Mouse (Mus musculus) CH12.LX (cell line): ENCODE measurements at regions not wholly inside any gene's neighbourhood (a gene's known extent, or its start where the extent isn't known, plus 50 kb on each side); places are given as distances from the start of the nearest gene placed in this dataset.
A peak's percentile ranks its signal among the peaks of the same experiment; 100 is the strongest.

Experiments
- DNase-seq: peaks from one replicate; pipeline ENCODE4 v3.0.0-alpha.2; 2013; ENCODE audit errors: extremely low read depth
- H3K27ac ChIP-seq: 2 replicates; pipeline ENCODE4 v1.5.1; 2012; ENCODE audit warnings: low read depth, mild to moderate bottlenecking, control low read depth, moderate library complexity; ENCODE audit not compliant: insufficient read depth
- H3K27me3 ChIP-seq: replicated peaks from 2 replicates; pipeline ENCODE3; 2012; ENCODE audit warnings: inconsistent platforms
- H3K36me3 ChIP-seq, 2 experiments: replicated peaks in 1 of 2; 2 replicates each; pipeline versions ENCODE3 to v1.6.1; 2012; ENCODE audit warnings: inconsistent platforms in 1 of 2, low read length in 1 of 2, mild to moderate bottlenecking in 1 of 2, mixed read lengths in 1 of 2, moderate library complexity in 1 of 2; ENCODE audit not compliant: control insufficient read depth in 1 of 2, insufficient read depth in 1 of 2
- H3K4me1 ChIP-seq, 2 experiments: 2 replicates each; pipeline ENCODE4 v1.6.1; 2012; ENCODE audit warnings: inconsistent platforms in 1 of 2, moderate library complexity in 1 of 2; ENCODE audit not compliant: insufficient read depth in 2 of 2, control insufficient read depth in 1 of 2
- H3K4me2 ChIP-seq: 2 replicates; pipeline ENCODE4 v1.6.1; 2012; ENCODE audit warnings: low read depth, mild to moderate bottlenecking, control low read depth; ENCODE audit not compliant: poor library complexity, insufficient read depth, severe bottlenecking
- H3K4me3 ChIP-seq, 3 experiments: fragments of 150-350 bp in 1 of 3; sonication (generic) in 1 of 3; replicated peaks in 1 of 3; 2 replicates each; pipeline versions ENCODE3 to v1.5.1; 2011 to 2012; ENCODE audit warnings: low read depth in 2 of 3, low read length in 2 of 3, mild to moderate bottlenecking in 2 of 3, moderate library complexity in 2 of 3, control low read depth in 1 of 3, improper control_type of control experiment in 1 of 3, inconsistent platforms in 1 of 3, mixed read lengths in 1 of 3; ENCODE audit not compliant: poor library complexity in 1 of 3
- H3K79me2 ChIP-seq: replicated peaks from 2 replicates; pipeline ENCODE4 v1.6.1; 2012; ENCODE audit warnings: mild to moderate bottlenecking, moderate library complexity; ENCODE audit not compliant: control insufficient read depth, poor library complexity, insufficient read depth, severe bottlenecking; ENCODE audit errors: extremely low read depth
- H3K9ac ChIP-seq: 2 replicates; pipeline ENCODE4 v1.6.1; 2012; ENCODE audit warnings: low read depth, mild to moderate bottlenecking, control low read depth, moderate library complexity; ENCODE audit not compliant: insufficient read depth
- H3K9me3 ChIP-seq: replicated peaks from 2 replicates; pipeline ENCODE3; 2012; ENCODE audit warnings: low read length, inconsistent platforms, mixed read lengths
- BHLHE40 ChIP-seq: IDR thresholded peaks from 2 replicates; pipeline ENCODE4 v1.6.1; 2011; ENCODE audit warnings: mild to moderate bottlenecking, low read depth, low read length, improper control_type of control experiment
- CHD1 ChIP-seq: IDR thresholded peaks from 2 replicates; pipeline ENCODE4 v1.6.1; 2012; ENCODE audit warnings: low read depth, low read length, improper control_type of control experiment, inconsistent platforms
- E2F4 ChIP-seq: IDR thresholded peaks from 2 replicates; pipeline ENCODE4 v1.6.1; 2011; ENCODE audit warnings: low read depth, low read length, improper control_type of control experiment; ENCODE audit not compliant: insufficient replicate concordance
- EP300 ChIP-seq: IDR thresholded peaks from 2 replicates; pipeline ENCODE4 v1.6.1; 2011; ENCODE audit warnings: low read length, improper control_type of control experiment
- ETS1 ChIP-seq: conservative IDR thresholded peaks from 2 replicates; pipeline ENCODE4 v1.6.1; 2012; ENCODE audit warnings: low read depth, mild to moderate bottlenecking, inconsistent platforms, low read length, improper control_type of control experiment, moderate library complexity
- IRF4 ChIP-seq: IDR thresholded peaks from 2 replicates; pipeline ENCODE4 v1.6.1; 2014; ENCODE audit warnings: low read depth, mild to moderate bottlenecking, inconsistent platforms, low read length, improper control_type of control experiment
- JUN ChIP-seq: IDR thresholded peaks from 2 replicates; pipeline ENCODE4 v1.6.1; 2011; ENCODE audit warnings: low read depth, mild to moderate bottlenecking, low read length, improper control_type of control experiment, moderate library complexity; ENCODE audit not compliant: insufficient read depth
- JUND ChIP-seq: conservative IDR thresholded peaks from 2 replicates; pipeline ENCODE4 v1.6.1; 2011; ENCODE audit warnings: low read depth, low read length, improper control_type of control experiment
- MEF2A ChIP-seq: IDR thresholded peaks from 2 replicates; pipeline ENCODE4 v1.6.1; 2014; ENCODE audit warnings: low read depth, mild to moderate bottlenecking, inconsistent platforms, low read length, improper control_type of control experiment, borderline replicate concordance
- MYC ChIP-seq: IDR thresholded peaks from 2 replicates; pipeline ENCODE4 v1.6.1; 2011; ENCODE audit warnings: low read depth, mild to moderate bottlenecking, improper control_type of control experiment, low read length
- NRF1 ChIP-seq: IDR thresholded peaks from 2 replicates; pipeline ENCODE4 v1.6.1; 2014; ENCODE audit warnings: low read depth, mild to moderate bottlenecking, inconsistent platforms, low read length, improper control_type of control experiment, moderate library complexity
- PAX5 ChIP-seq: IDR thresholded peaks from 2 replicates; pipeline ENCODE4 v1.6.1; 2012; ENCODE audit warnings: low read length, inconsistent platforms, mixed read lengths
- POLR2A ChIP-seq: IDR thresholded peaks from 2 replicates; pipeline ENCODE4 v1.6.1; 2011; ENCODE audit warnings: low read depth, mild to moderate bottlenecking, improper control_type of control experiment, low read length
- POLR2AphosphoS2 ChIP-seq: IDR thresholded peaks from 2 replicates; pipeline ENCODE4 v1.6.1; 2011; ENCODE audit warnings: low read depth, low read length, improper control_type of control experiment
- TCF12 ChIP-seq: IDR thresholded peaks from 2 replicates; pipeline ENCODE4 v1.6.1; 2014; ENCODE audit warnings: low read depth, mild to moderate bottlenecking, inconsistent platforms, low read length, improper control_type of control experiment
- USF1 ChIP-seq: IDR thresholded peaks from 2 replicates; pipeline ENCODE4 v1.6.1; 2014; ENCODE audit warnings: low read depth, mild to moderate bottlenecking, inconsistent platforms, low read length, improper control_type of control experiment
- ZMIZ1 ChIP-seq: IDR thresholded peaks from 2 replicates; pipeline ENCODE4 v1.6.1; 2012; ENCODE audit warnings: low read depth, mild to moderate bottlenecking, inconsistent platforms, low read length, improper control_type of control experiment
- dilution Hi-C: fragments of 300-500 bp; cut with MboI; formaldehyde crosslinking; loops from 2 replicates; pipeline ENCODE4 v1.14.3; 2020; ENCODE audit warnings: low sequenced_read_pairs; ENCODE audit not compliant: extremely low pct_unique_long_range_greater_than_20kb, extremely low pct_ligation_motif_present
- in situ Hi-C: fragments of 300-500 bp; cut with MboI; formaldehyde crosslinking; loops from 3 replicates; pipeline ENCODE4 v1.14.3; 2019; ENCODE audit warnings: low sequenced_read_pairs, low pct_ligation_motif_present, low pct_unique_long_range_greater_than_20kb, mixed read lengths

DNA sequence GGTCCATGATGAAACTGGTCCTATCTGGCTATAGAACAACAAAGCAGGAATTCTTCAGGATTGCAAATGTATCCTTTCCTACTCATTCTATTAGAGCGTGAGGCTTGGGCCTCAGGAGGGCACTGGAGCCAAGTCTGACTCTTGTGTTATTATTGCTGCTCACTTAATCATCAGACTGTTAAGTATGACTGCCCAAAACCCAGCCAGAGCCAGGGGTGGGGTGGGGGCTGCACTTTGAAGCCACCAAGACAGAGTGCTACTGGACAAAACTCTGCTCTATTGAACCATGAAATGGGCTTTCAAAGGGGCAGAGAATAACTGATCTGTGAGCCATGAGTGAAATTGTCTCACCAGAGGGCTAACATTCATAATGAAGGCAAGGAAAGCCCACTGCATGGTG is 181.7 kb upstream of the Lpp start:
- TF ChIP-seq PAX5 (no peak), CHD1 (no peak)
- Histone ChIP-seq H3K36me3 (no peaks in the 10 kb centered on the region), H3K9me3 (no peaks in the 10 kb centered on the region), H3K27ac (no peak overlapping the region), H3K79me2 (no peaks in the 10 kb centered on the region), H3K4me1 (peaks cover 4 to 30% of the 10 kb centered on the region in 2 experiments; a peak in 3 of 4 replicates), H3K4me2 (no peak overlapping the region), H3K27me3 (peaks cover 61% of the 10 kb centered on the region), H3K4me3 (no peak overlapping the region), H3K9ac (no peak overlapping the region)
- no peak for DNase-seq
- in situ Hi-C loops, result no loop called here
- dilution Hi-C loops, result no loop called here

DNA sequence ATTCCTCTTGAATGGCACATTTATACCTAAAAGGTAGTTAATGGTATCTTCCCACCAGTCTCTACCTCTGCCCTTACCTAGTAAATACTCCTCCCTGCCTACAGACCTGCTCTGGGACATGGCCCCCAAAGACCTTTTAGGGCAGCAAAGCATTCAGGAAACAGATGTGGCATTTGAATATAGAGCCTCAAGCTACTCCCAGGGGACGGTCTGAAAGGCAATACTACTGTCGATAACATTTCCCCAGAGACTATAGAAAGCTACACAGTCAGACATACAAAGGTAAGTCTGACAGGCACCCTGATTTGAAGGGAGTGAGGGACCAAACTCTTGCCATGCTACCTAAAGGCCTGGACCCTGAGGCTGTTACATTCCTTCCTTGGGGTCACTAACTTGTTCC is 184.4 kb upstream of the Lpp start:
- H3K27me3 ChIP-seq, result peaks cover 51% of the 10 kb centered on the region
- no peak overlapping the region for H3K27ac ChIP-seq
- H3K9me3 ChIP-seq, result no peaks in the 10 kb centered on the region
- TF ChIP-seq POLR2AphosphoS2, result no peak
- TF ChIP-seq NRF1, result no peak
- no peak for TF ChIP-seq MYC
- no peak for TF ChIP-seq PAX5
- peak; percentile 42; the same call in 1 of the 2 replicates for TF ChIP-seq ETS1
- in situ Hi-C loops, result no loop called here
- dilution Hi-C loops, result no loop called here
- no peaks in the 10 kb centered on the region for H3K79me2 ChIP-seq
- peaks cover 4 to 57% of the 10 kb centered on the region in 2 experiments; a peak in 3 of 4 replicates for H3K4me1 ChIP-seq
- peak; percentile 82 for DNase-seq
- no peaks in the 10 kb centered on the region for H3K36me3 ChIP-seq
- no peak overlapping the region for H3K4me2 ChIP-seq
- no peak overlapping the region for H3K9ac ChIP-seq
- no peak overlapping the region for H3K4me3 ChIP-seq

DNA sequence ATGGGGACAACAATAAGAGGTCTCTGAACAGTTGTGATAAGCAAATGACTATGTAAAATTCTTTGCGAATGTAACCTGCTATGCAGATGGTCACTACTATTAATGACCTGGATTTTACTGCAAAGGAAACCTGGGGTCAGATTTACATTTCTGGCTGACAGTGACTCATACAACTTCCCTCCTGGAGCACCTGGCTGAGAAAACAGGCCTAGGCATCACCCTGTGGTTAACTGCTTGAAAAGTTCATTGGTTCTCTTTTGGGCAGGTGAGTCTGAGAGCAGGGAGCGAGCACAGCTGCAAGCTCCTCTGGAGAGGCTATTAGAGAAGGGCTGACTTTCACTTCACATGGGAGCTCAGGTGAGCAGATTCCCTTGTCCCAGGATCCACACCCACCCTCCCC is 185.2 kb upstream of the Lpp start:
- dilution Hi-C loops, result no loop called here
- peaks cover 4 to 65% of the 10 kb centered on the region in 2 experiments; a peak in 3 of 4 replicates for H3K4me1 ChIP-seq
- H3K4me3 ChIP-seq, result no peak overlapping the region
- TF ChIP-seq POLR2A (no peak), E2F4 (no peak), JUND (0 out of 2 replicates have a peak, but pooled peaks have one; percentile 22), JUN (no peak), NRF1 (no peak), ETS1 (peak; percentile 39; the same call in 1 of the 2 replicates), IRF4 (no peak), MEF2A (no peak), BHLHE40 (peak; percentile 41; the same call in 1 of the 2 replicates), EP300 (peak; percentile 72), PAX5 (no peak), ZMIZ1 (no peak), USF1 (no peak), TCF12 (peak; percentile 44; the same call in 1 of the 2 replicates)
- peak; percentile 69 for DNase-seq
- peaks cover 50% of the 10 kb centered on the region for H3K27me3 ChIP-seq
- H3K9me3 ChIP-seq, result no peaks in the 10 kb centered on the region
- no peaks in the 10 kb centered on the region for H3K36me3 ChIP-seq
- no peak overlapping the region for H3K4me2 ChIP-seq
- in situ Hi-C loops, result no loop called here
- H3K9ac ChIP-seq, result no peak overlapping the region
- H3K27ac ChIP-seq, result no peak overlapping the region
- H3K79me2 ChIP-seq, result no peaks in the 10 kb centered on the region
